Mouse (Mus musculus) heart, embryonic 15.5 days (tissue): ENCODE results near the gene Slc25a38. TPM values are rescaled to one million over a fixed set of nuclear protein-coding genes. Genes with fewer than 3 reads are reported as not detected.
"Not testable (repeated sequence)": the region's sequence is repeated elsewhere in the genome, so short reads cannot be mapped to it uniquely, and the experiment has no call there.

Experiments
- ATAC-seq: fragments of 200-750 bp; cut with Nextera tagmentation; replicated peaks from 2 replicates; pipeline ENCODE4 v1.8.0; 2017; ENCODE audit warnings: low read depth, moderate TSS enrichment; ENCODE audit not compliant: insufficient number of reproducible peaks, insufficient read depth, low FRiP score
- H3K27ac ChIP-seq: fragments of 300-500 bp; sonication (generic); 2 replicates; pipeline ENCODE4 v1.5.1; 2015; ENCODE audit warnings: mild to moderate bottlenecking, inconsistent platforms
- H3K27me3 ChIP-seq: fragments of 300-500 bp; sonication (generic); 2 replicates; pipeline ENCODE4 v1.6.1; 2015; ENCODE audit warnings: inconsistent platforms
- H3K36me3 ChIP-seq: fragments of 300-500 bp; sonication (generic); 2 replicates; pipeline ENCODE4 v1.6.1; 2015; ENCODE audit warnings: mild to moderate bottlenecking, inconsistent platforms
- H3K4me1 ChIP-seq: fragments of 300-500 bp; sonication (generic); replicated peaks from 2 replicates; pipeline ENCODE4 v1.6.1; 2015; ENCODE audit warnings: inconsistent platforms
- H3K4me2 ChIP-seq: fragments of 300-500 bp; sonication (generic); 2 replicates; pipeline ENCODE4 v1.6.1; 2015; ENCODE audit warnings: inconsistent platforms, mild to moderate bottlenecking, moderate library complexity
- H3K4me3 ChIP-seq: fragments of 300-500 bp; sonication (generic); 2 replicates; pipeline ENCODE4 v1.5.1; 2015; ENCODE audit warnings: mild to moderate bottlenecking, inconsistent platforms
- H3K9ac ChIP-seq: fragments of 300-500 bp; sonication (generic); 2 replicates; pipeline ENCODE4 v1.6.1; 2015; ENCODE audit warnings: mild to moderate bottlenecking, inconsistent platforms
- H3K9me3 ChIP-seq: fragments of 300-500 bp; sonication (generic); replicated peaks from 2 replicates; pipeline ENCODE4 v1.6.1; 2016; ENCODE audit warnings: inconsistent platforms
- WGBS: fragments of 180-500 bp; shearing (Covaris S2); methylation state at CpG from one replicate; pipeline ENCODE4 v1.1.7; 2015; ENCODE audit warnings: mixed read lengths; 5-methylcytosine and 5-hydroxymethylcytosine counted together
- polyA plus RNA-seq: library from polyadenylated mRNA; unstranded; fragments of >200 nt; fragmentation: Nextera tagmentation; extraction: Ambion mirVana; gene quantifications from 2 replicates; pipeline ENCODE4 v1.2.1, GENCODE M21; 2015

Gene Slc25a38
- polyA plus RNA-seq, 1 experiment from 2014 or later: 18.8 TPM

- no peaks in the 10 kb centered on the region for H3K27me3 ChIP-seq
- ATAC-seq: no peak
- no peak overlapping the region for H3K4me2 ChIP-seq
- H3K4me1 ChIP-seq: no peaks in the 10 kb centered on the region
- WGBS: 89% methylated on average over 2 of the region's 2 CpGs
- H3K9me3 ChIP-seq: no peaks in the 10 kb centered on the region
- no peak overlapping the region for H3K9ac ChIP-seq
- no peaks in the 10 kb centered on the region for H3K36me3 ChIP-seq
- H3K4me3 ChIP-seq: no peak overlapping the region
- H3K27ac ChIP-seq: no peak overlapping the region
These were observed 9.0 kb upstream of the Slc25a38 start for GRCm38 (mm10) chr9:120101165-120101564.

- not testable (repeated sequence) for H3K4me1 ChIP-seq, H3K27ac ChIP-seq, H3K4me3 ChIP-seq, H3K4me2 ChIP-seq, H3K36me3 ChIP-seq, H3K27me3 ChIP-seq, H3K9ac ChIP-seq, ATAC-seq, H3K9me3 ChIP-seq
- 90% methylated on average over 12 of the region's 12 CpGs for WGBS
These were observed 1.2 kb upstream of the Slc25a38 start for GRCm38 (mm10) chr9:120108953-120109352.

GRCm38 (mm10) chr9:120111156-120111945 is 1.2 kb downstream of the Slc25a38 start:
- Histone ChIP-seq H3K9me3 (no peaks in the 10 kb centered on the region), H3K4me1 (peaks cover 15% of the 10 kb centered on the region), H3K27ac (peak overlapping the region; percentile 97), H3K9ac (peak overlapping the region; percentile 77), H3K27me3 (no peaks in the 10 kb centered on the region), H3K4me3 (peak overlapping the region; percentile 93), H3K4me2 (peak overlapping the region; percentile 82), H3K36me3 (no peaks in the 10 kb centered on the region)
- 71% methylated on average over 15 of the region's 15 CpGs for WGBS
- ATAC-seq: no peak

GRCm38 (mm10) chr9:120112472-120112871 is 2.3 kb downstream of the Slc25a38 start:
- Histone ChIP-seq H3K27me3 (no peaks in the 10 kb centered on the region), H3K9me3 (no peaks in the 10 kb centered on the region), H3K36me3 (0 out of 2 replicates have a peak, but pooled peaks cover under 1% of the 10 kb centered on the region), H3K9ac (no peak overlapping the region), H3K4me2 (no peak overlapping the region), H3K4me3 (no peak overlapping the region), H3K27ac (no peak overlapping the region), H3K4me1 (peaks cover 15% of the 10 kb centered on the region)
- no peak for ATAC-seq
- WGBS: 77% methylated on average over 6 of the region's 6 CpGs

- H3K36me3 ChIP-seq: peaks cover 9% of the 10 kb centered on the region; the same call in 1 of the 2 replicates
- 87% methylated on average over 7 of the region's 7 CpGs for WGBS
- H3K4me3 ChIP-seq: no peak overlapping the region
- H3K9me3 ChIP-seq: no peaks in the 10 kb centered on the region
- H3K4me2 ChIP-seq: no peak overlapping the region
- no peaks in the 10 kb centered on the region for H3K27me3 ChIP-seq
- no peak for ATAC-seq
- no peak overlapping the region for H3K27ac ChIP-seq
- H3K4me1 ChIP-seq: peaks cover 15% of the 10 kb centered on the region
- no peak overlapping the region for H3K9ac ChIP-seq
These were observed 3.3 kb downstream of the Slc25a38 start for GRCm38 (mm10) chr9:120113456-120113855.

GRCm38 (mm10) chr9:120114051-120114788 is 4.0 kb downstream of the Slc25a38 start:
- H3K4me1 ChIP-seq: peaks cover 15% of the 10 kb centered on the region
- H3K27me3 ChIP-seq: no peaks in the 10 kb centered on the region
- H3K9ac ChIP-seq: no peak overlapping the region
- no peak overlapping the region for H3K4me3 ChIP-seq
- no peak for ATAC-seq
- no peak overlapping the region for H3K4me2 ChIP-seq
- H3K9me3 ChIP-seq: no peaks in the 10 kb centered on the region
- no peak overlapping the region for H3K27ac ChIP-seq
- 84% methylated on average over 17 of the region's 17 CpGs for WGBS
- peaks cover 9% of the 10 kb centered on the region; the same call in 1 of the 2 replicates for H3K36me3 ChIP-seq

- WGBS: 100% methylated on average over 2 of the region's 2 CpGs
- no peak overlapping the region for H3K4me3 ChIP-seq
These were observed 4.6 kb downstream of the Slc25a38 start for GRCm38 (mm10) chr9:120114789-120115151.

GRCm38 (mm10) chr9:120115580-120115979 is 5.4 kb downstream of the Slc25a38 start:
- ATAC-seq: no peak
- WGBS: 54% methylated on average over 5 of the region's 5 CpGs
- H3K4me2 ChIP-seq: no peak overlapping the region

More at GRCm38 (mm10) chr9:120114789-120115151, 4.6 kb downstream of the Slc25a38 start:
- ATAC-seq: no peak
- no peak overlapping the region for H3K27ac ChIP-seq
- peaks cover 14% of the 10 kb centered on the region; the same call in 1 of the 2 replicates for H3K36me3 ChIP-seq
- no peak overlapping the region for H3K4me2 ChIP-seq
- H3K9ac ChIP-seq: no peak overlapping the region
- no peaks in the 10 kb centered on the region for H3K27me3 ChIP-seq
- H3K4me1 ChIP-seq: peaks cover 15% of the 10 kb centered on the region
- H3K9me3 ChIP-seq: no peaks in the 10 kb centered on the region

GRCm38 (mm10) chr9:120116184-120116624 is 6.0 kb downstream of the Slc25a38 start:
- Histone ChIP-seq H3K36me3 (peaks cover 26% of the 10 kb centered on the region), H3K4me1 (peaks cover 10% of the 10 kb centered on the region), H3K9ac (no peak overlapping the region), H3K27me3 (no peaks in the 10 kb centered on the region), H3K9me3 (no peaks in the 10 kb centered on the region), H3K27ac (no peak overlapping the region), H3K4me2 (0 out of 2 replicates have a peak overlapping the region, but pooled peaks have one; percentile 9), H3K4me3 (no peak overlapping the region)
- 73% methylated on average over 8 of the region's 8 CpGs for WGBS
- ATAC-seq: no peak

More at GRCm38 (mm10) chr9:120115580-120115979, 5.4 kb downstream of the Slc25a38 start:
- H3K36me3 ChIP-seq: peaks cover 21% of the 10 kb centered on the region; the same call in 1 of the 2 replicates
- H3K27me3 ChIP-seq: no peaks in the 10 kb centered on the region
- H3K4me3 ChIP-seq: no peak overlapping the region
- no peak overlapping the region for H3K27ac ChIP-seq
- H3K9ac ChIP-seq: no peak overlapping the region
- peaks cover 15% of the 10 kb centered on the region for H3K4me1 ChIP-seq
- H3K9me3 ChIP-seq: no peaks in the 10 kb centered on the region

GRCm38 (mm10) chr9:120118212-120118611 is 8.0 kb downstream of the Slc25a38 start:
- H3K9ac ChIP-seq: no peak overlapping the region
- 86% methylated on average over 4 of the region's 4 CpGs for WGBS
- H3K27me3 ChIP-seq: no peaks in the 10 kb centered on the region
- no peak overlapping the region for H3K4me3 ChIP-seq
- no peak for ATAC-seq
- H3K36me3 ChIP-seq: peaks cover 38% of the 10 kb centered on the region
- H3K4me1 ChIP-seq: peaks cover 7% of the 10 kb centered on the region
- H3K9me3 ChIP-seq: no peaks in the 10 kb centered on the region
- no peak overlapping the region for H3K27ac ChIP-seq
- no peak overlapping the region for H3K4me2 ChIP-seq

GRCm38 (mm10) chr9:120120503-120120902 is 10.3 kb downstream of the Slc25a38 start:
- no peak overlapping the region for H3K4me2 ChIP-seq
- no peaks in the 10 kb centered on the region for H3K27me3 ChIP-seq
- no peak overlapping the region for H3K27ac ChIP-seq
- H3K4me3 ChIP-seq: no peak overlapping the region
- H3K9ac ChIP-seq: no peak overlapping the region
- WGBS: 92% methylated on average over 7 of the region's 7 CpGs
- ATAC-seq: no peak
- no peaks in the 10 kb centered on the region for H3K9me3 ChIP-seq
- H3K4me1 ChIP-seq: peaks cover 5% of the 10 kb centered on the region
- peaks cover 49% of the 10 kb centered on the region for H3K36me3 ChIP-seq
